Mouse (Mus musculus): ENCODE data around the gene Agpat3. TPM values are rescaled to one million over a fixed set of nuclear protein-coding genes. Genes with fewer than 3 reads are reported as not detected.

Gene Agpat3
- total and polyA plus RNA-seq, 3 experiments: 0.07 TPM; not detected in 2

GRCm38 (mm10) chr10:78316228-78317087 is 35.8 kb downstream of the Agpat3 start:
- peaks cover 1 to 13% of the 10 kb centered on the region in 2 experiments for H3K27me3 ChIP-seq (ENCODE audit: control insufficient read depth in 1 of 2, insufficient read depth in 2 of 2, low read length in 2 of 2)
- no peaks in the 10 kb centered on the region for H3K9me3 ChIP-seq (replicated peaks; ENCODE audit: insufficient read depth, low read length)
- no peak overlapping the region for H3K27ac ChIP-seq (ENCODE audit: control insufficient read depth, low read depth, low read length)
- no peaks in the 10 kb centered on the region for H3K36me3 ChIP-seq (ENCODE audit: control insufficient read depth in 1 of 2, insufficient read depth in 2 of 2, low read length in 2 of 2)
- TF ChIP-seq ETS1 (IDR thresholded peaks at IDR 0.05; ENCODE audit: low read depth, low read length): no peak
- H3K9ac ChIP-seq (ENCODE audit: control insufficient read depth, low read depth, low read length, poor library complexity, severe bottlenecking): no peak overlapping the region
- no peak for DNase-seq (ENCODE audit: low read depth, low spot score)
- no peak overlapping the region for H3K4me3 ChIP-seq (ENCODE audit: control insufficient read depth in 1 of 2, insufficient read depth in 1 of 2, low read depth in 2 of 2, low read length in 2 of 2)
- no peaks in the 10 kb centered on the region for H3K79me2 ChIP-seq (ENCODE audit: control insufficient read depth, insufficient read depth, low read length, poor library complexity)
- H3K4me1 ChIP-seq (ENCODE audit: control insufficient read depth in 1 of 2, insufficient read depth in 2 of 2, low read length in 2 of 2): no peaks in the 10 kb centered on the region

- H3K4me1 ChIP-seq (ENCODE audit: control insufficient read depth in 1 of 2, insufficient read depth in 2 of 2, low read length in 2 of 2): no peaks in the 10 kb centered on the region
- H3K9ac ChIP-seq (ENCODE audit: control insufficient read depth, low read depth, low read length, poor library complexity, severe bottlenecking): no peak overlapping the region
- H3K9me3 ChIP-seq (replicated peaks; ENCODE audit: insufficient read depth, low read length): no peaks in the 10 kb centered on the region
- no peaks in the 10 kb centered on the region for H3K79me2 ChIP-seq (ENCODE audit: control insufficient read depth, insufficient read depth, low read length, poor library complexity)
- H3K36me3 ChIP-seq (ENCODE audit: control insufficient read depth in 1 of 2, insufficient read depth in 2 of 2, low read length in 2 of 2): no peaks in the 10 kb centered on the region
- no peak overlapping the region for H3K27ac ChIP-seq (ENCODE audit: control insufficient read depth, low read depth, low read length)
- H3K27me3 ChIP-seq (ENCODE audit: control insufficient read depth in 1 of 2, insufficient read depth in 2 of 2, low read length in 2 of 2): peaks cover 1 to 15% of the 10 kb centered on the region in 2 experiments
- H3K4me3 ChIP-seq (ENCODE audit: control insufficient read depth in 1 of 2, insufficient read depth in 1 of 2, low read depth in 2 of 2, low read length in 2 of 2): no peak overlapping the region
- DNase-seq (ENCODE audit: low read depth, low spot score): no peak
- TF ChIP-seq CHD2 (IDR thresholded peaks at IDR 0.05; ENCODE audit: low read length) (no peak), EP300 (IDR thresholded peaks at IDR 0.05; ENCODE audit: low read depth in 1 of 2, low read length in 2 of 2) (no peak), BHLHE40 (IDR thresholded peaks at IDR 0.05; ENCODE audit: borderline replicate concordance, low read depth, low read length) (no peak), ETS1 (IDR thresholded peaks at IDR 0.05; ENCODE audit: low read depth, low read length) (no peak), SIN3A (IDR thresholded peaks at IDR 0.05; ENCODE audit: low read length) (no peak), GABPA (IDR thresholded peaks at IDR 0.05; ENCODE audit: low read depth, low read length) (no peak)
Measured at GRCm38 (mm10) chr10:78315145-78315544, 37.1 kb downstream of the Agpat3 start.

GRCm38 (mm10) chr10:78311886-78312635 is 40.2 kb downstream of the Agpat3 start:
- H3K4me1 ChIP-seq (ENCODE audit: control insufficient read depth in 1 of 2, insufficient read depth in 2 of 2, low read length in 2 of 2): no peaks in the 10 kb centered on the region
- H3K27me3 ChIP-seq (ENCODE audit: control insufficient read depth in 1 of 2, insufficient read depth in 2 of 2, low read length in 2 of 2): peaks cover 0 to 21% of the 10 kb centered on the region in 2 experiments; a peak in 3 of 4 replicates
- no peak overlapping the region for H3K27ac ChIP-seq (ENCODE audit: control insufficient read depth, low read depth, low read length)
- H3K9me3 ChIP-seq (replicated peaks; ENCODE audit: insufficient read depth, low read length): no peaks in the 10 kb centered on the region
- no peaks in the 10 kb centered on the region for H3K79me2 ChIP-seq (ENCODE audit: control insufficient read depth, insufficient read depth, low read length, poor library complexity)
- H3K4me3 ChIP-seq (ENCODE audit: control insufficient read depth in 1 of 2, insufficient read depth in 1 of 2, low read depth in 2 of 2, low read length in 2 of 2): no peak overlapping the region
- H3K9ac ChIP-seq (ENCODE audit: control insufficient read depth, low read depth, low read length, poor library complexity, severe bottlenecking): no peak overlapping the region
- DNase-seq (ENCODE audit: low read depth, low spot score): peak; percentile 10
- TF ChIP-seq USF1 (IDR thresholded peaks at IDR 0.05; ENCODE audit: low read depth, low read length): peak; percentile 70
- TF ChIP-seq BHLHE40 (IDR thresholded peaks at IDR 0.05; ENCODE audit: borderline replicate concordance, low read depth, low read length): no peak
- no peaks in the 10 kb centered on the region for H3K36me3 ChIP-seq (ENCODE audit: control insufficient read depth in 1 of 2, insufficient read depth in 2 of 2, low read length in 2 of 2)

Data from MEL (cell line).